Mouse (Mus musculus): ENCODE measurements around the gene Tac2.

DNA sequence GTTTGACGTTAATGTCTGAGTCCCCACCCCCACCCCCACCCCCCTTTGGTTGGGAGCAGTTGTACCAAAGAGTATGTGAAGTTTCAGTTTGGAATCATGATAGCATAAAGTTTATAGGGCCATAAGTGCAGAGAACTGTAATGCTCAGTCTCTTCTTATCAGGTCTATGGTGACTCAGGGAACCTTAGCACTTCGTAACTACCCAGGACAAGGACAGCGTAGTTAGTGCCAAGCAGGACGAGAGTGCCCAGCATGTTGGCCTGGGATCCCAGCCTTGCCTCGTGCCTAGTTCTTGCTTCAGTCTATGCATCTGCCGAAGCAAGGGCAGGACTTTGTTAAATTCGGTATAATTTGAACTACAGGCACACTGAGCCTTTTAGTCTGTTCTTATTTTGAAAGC lies 28.5 kb upstream of the Tac2 start:
- no peak for TF ChIP-seq GATA1 (IDR thresholded peaks at IDR 0.05; ENCODE audit: low read length)
- TF ChIP-seq TAL1 (IDR thresholded peaks at IDR 0.05; ENCODE audit: low read length) = no peak
